Mouse (Mus musculus) ES-E14 (cell line): ENCODE data around the gene Macrod1.

Experiments
- MAFK ChIP-seq: IDR thresholded peaks from 2 replicates; pipeline ENCODE4 v1.6.1; 2014; ENCODE audit warnings: mild to moderate bottlenecking, low read depth, low read length, inconsistent platforms; ENCODE audit not compliant: insufficient read depth
- ZC3H11A ChIP-seq: IDR thresholded peaks from 2 replicates; pipeline ENCODE4 v1.6.1; 2012; ENCODE audit warnings: low read depth, mild to moderate bottlenecking, inconsistent platforms, low read length, borderline replicate concordance
- ZNF384 ChIP-seq: IDR thresholded peaks from 2 replicates; pipeline ENCODE4 v1.6.1; 2012; ENCODE audit warnings: low read depth, low read length, inconsistent platforms

DNA sequence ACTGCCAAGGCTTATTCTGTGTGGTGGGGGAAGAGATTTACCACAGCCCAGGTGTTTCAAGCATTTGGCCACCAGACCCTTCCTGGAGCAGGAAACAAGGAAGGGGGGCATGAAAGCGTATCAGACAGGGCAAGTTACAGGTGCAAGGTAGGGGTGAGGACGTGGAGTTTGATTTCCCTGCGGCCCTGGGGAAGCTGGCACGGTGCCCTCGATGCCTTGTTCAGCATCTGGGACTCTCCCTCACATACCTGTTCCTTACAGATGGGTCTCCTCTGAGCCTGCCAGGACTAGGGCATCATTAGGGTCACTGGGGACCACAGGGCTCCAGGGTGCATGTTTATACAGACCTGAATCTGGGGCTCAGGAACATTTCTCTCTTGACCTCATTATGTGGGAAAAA, 36.1 kb downstream of the Macrod1 start:
- TF ChIP-seq MAFK (no peak), ZNF384 (no peak), ZC3H11A (no peak)
